8 mouse cellular contexts compared by ENCODE assay signal in the genomic region with DNA sequence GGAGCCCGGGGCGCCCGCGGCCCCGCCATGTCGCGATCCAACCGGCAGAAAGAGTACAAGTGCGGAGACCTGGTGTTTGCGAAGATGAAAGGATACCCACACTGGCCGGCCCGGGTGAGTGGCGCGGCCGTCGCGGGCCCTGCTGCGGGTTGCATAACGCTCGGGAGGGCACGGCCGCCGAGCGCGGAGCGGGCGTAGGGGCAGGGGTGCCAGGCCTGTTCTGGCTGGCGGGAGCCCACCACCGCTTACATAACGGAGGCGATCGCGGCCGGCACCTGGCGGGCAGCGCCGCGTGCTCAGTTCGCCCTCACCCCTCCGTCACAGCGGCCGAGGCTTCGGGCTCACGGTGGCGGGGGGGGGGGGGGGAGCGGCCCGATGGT. TPM values are rescaled to one million over a fixed set of nuclear protein-coding genes. Genes with fewer than 3 reads are reported as not detected.
DNase-seq lines count a peak whose midpoint lies in the region; ATAC-seq lines count a peak whose summit lies in the region.

No protein-coding gene starts in this region.

- H3K27ac ChIP-seq in embryonic facial prominence, embryonic 15.5 days (replicated peaks), result peak overlapping the region; percentile 98
- H3K27ac ChIP-seq in heart, embryonic 16.5 days (ENCODE audit: low read length), result peak overlapping the region; percentile 96

- ATAC-seq in embryonic facial prominence, embryonic 15.5 days (ENCODE audit: insufficient number of reproducible peaks, low FRiP score, low TSS enrichment, low read depth), result peak; percentile 13; the same call in 1 of the 2 replicates
- peak; percentile 14 for ATAC-seq in heart, embryonic 16.5 days (replicated peaks; ENCODE audit: extremely low read depth, insufficient read depth, low FRiP score)
- ATAC-seq in megakaryocyte, adult 5-6 weeks (ENCODE audit: poor library complexity, severe bottlenecking), result peak; percentile 6; the same call in 1 of the 2 replicates

- no peaks in the 10 kb centered on the region for H3K27me3 ChIP-seq in embryonic facial prominence, embryonic 15.5 days
- no peaks in the 10 kb centered on the region for H3K27me3 ChIP-seq in heart, embryonic 16.5 days (ENCODE audit: control insufficient read depth, insufficient read depth, low read length)

- DNase-seq in left cerebral cortex, postnatal 10 days (ENCODE audit: extremely low spot score in 1 of 2, low spot score in 2 of 2), result peak; percentile 18 to 69
- no peak for DNase-seq in left cerebral cortex, adult 9 months (ENCODE audit: low spot score in 2 of 2)
- peak; percentile 75 for DNase-seq in adrenal gland, postnatal 14 days
- DNase-seq in kidney, postnatal 36 days, result peak; percentile 71 to 76
- DNase-seq in thymus, postnatal 14 days, result peak; percentile 53

- H3K9me3 ChIP-seq in embryonic facial prominence, embryonic 15.5 days (replicated peaks), result no peaks in the 10 kb centered on the region
- no peaks in the 10 kb centered on the region for H3K9me3 ChIP-seq in heart, embryonic 16.5 days (replicated peaks; ENCODE audit: control insufficient read depth, low read length)

- WGBS in embryonic facial prominence, embryonic 15.5 days, result under 1% methylated on average over 46 of the region's 47 CpGs
- WGBS in heart, embryonic 16.5 days, result under 1% methylated on average over 42 of the region's 47 CpGs

- H3K4me2 ChIP-seq in embryonic facial prominence, embryonic 15.5 days (replicated peaks), result peak overlapping the region; percentile 64
- peak overlapping the region; percentile 93 for H3K4me2 ChIP-seq in heart, embryonic 16.5 days (ENCODE audit: low read depth, low read length)

- intact Hi-C loops in left cerebral cortex, postnatal 10 days (cut with DNase I), result no loop called here

- H3K4me3 ChIP-seq in embryonic facial prominence, embryonic 15.5 days (replicated peaks), result peak overlapping the region; percentile 91
- peak overlapping the region; percentile 77 for H3K4me3 ChIP-seq in heart, embryonic 16.5 days (ENCODE audit: low read length)

- peaks cover 41% of the 10 kb centered on the region for H3K4me1 ChIP-seq in embryonic facial prominence, embryonic 15.5 days
- H3K4me1 ChIP-seq in heart, embryonic 16.5 days (ENCODE audit: control insufficient read depth, insufficient read depth, low read length), result peaks cover 32% of the 10 kb centered on the region

- H3K36me3 ChIP-seq in embryonic facial prominence, embryonic 15.5 days, result no peaks in the 10 kb centered on the region
- H3K36me3 ChIP-seq in heart, embryonic 16.5 days (ENCODE audit: control insufficient read depth, insufficient read depth), result no peaks in the 10 kb centered on the region

- peak overlapping the region; percentile 96 for H3K9ac ChIP-seq in embryonic facial prominence, embryonic 15.5 days
- H3K9ac ChIP-seq in heart, embryonic 16.5 days (ENCODE audit: low read length), result peak overlapping the region; percentile 91

RNA-seq across cellular contexts. Expression of a gene that starts 0.5 kb away (rescaled TPM):
- 100 to 1,000 TPM; 120 to 123 TPM for total RNA-seq in left cerebral cortex, postnatal 10 days (2021)
- 169 and 171 TPM in 2 replicates for total RNA-seq in adrenal gland, postnatal 14 days (2021)
- 240 and 246 TPM in 2 replicates for polyA plus RNA-seq in embryonic facial prominence, embryonic 15.5 days (2015; fragmentation: Nextera tagmentation; extraction: Ambion mirVana)
- 74.3 and 134 TPM in 2 replicates for polyA plus RNA-seq in heart, embryonic 16.5 days (2015; fragmentation: Nextera tagmentation; extraction: Ambion mirVana)
- 131 and 154 TPM in 2 replicates for total RNA-seq in megakaryocyte, adult 5-6 weeks (2015)
- total RNA-seq in megakaryocyte, adult 5-6 weeks (2017), result 217 and 229 TPM in 2 replicates

RNA-seq across cellular contexts. Expression of a gene that starts 12.7 kb away (rescaled TPM):
- 10 to 100 TPM; 45.7 to 50.5 TPM for total RNA-seq in left cerebral cortex, postnatal 10 days (2021)
- total RNA-seq in adrenal gland, postnatal 14 days (2021), result 115 and 119 TPM in 2 replicates
- polyA plus RNA-seq in embryonic facial prominence, embryonic 15.5 days (2015; fragmentation: Nextera tagmentation; extraction: Ambion mirVana), result 75.4 and 78.9 TPM in 2 replicates
- 66.1 and 68.4 TPM in 2 replicates for polyA plus RNA-seq in heart, embryonic 16.5 days (2015; fragmentation: Nextera tagmentation; extraction: Ambion mirVana)
- total RNA-seq in megakaryocyte, adult 5-6 weeks (2015), result 134 and 135 TPM in 2 replicates
- total RNA-seq in megakaryocyte, adult 5-6 weeks (2017), result 99.8 and 106 TPM in 2 replicates

RNA-seq across cellular contexts. Expression of a gene that starts 21.2 kb away (rescaled TPM):
- 10 to 100 TPM; 63.0 to 63.8 TPM for total RNA-seq in left cerebral cortex, postnatal 10 days (2021)
- total RNA-seq in adrenal gland, postnatal 14 days (2021), result 50.0 and 50.4 TPM in 2 replicates
- polyA plus RNA-seq in embryonic facial prominence, embryonic 15.5 days (2015; fragmentation: Nextera tagmentation; extraction: Ambion mirVana), result 16.4 and 16.5 TPM in 2 replicates
- polyA plus RNA-seq in heart, embryonic 16.5 days (2015; fragmentation: Nextera tagmentation; extraction: Ambion mirVana), result 10.6 and 12.1 TPM in 2 replicates
- total RNA-seq in megakaryocyte, adult 5-6 weeks (2015), result 16.8 and 18.9 TPM in 2 replicates
- total RNA-seq in megakaryocyte, adult 5-6 weeks (2017), result 18.5 and 22.2 TPM in 2 replicates

RNA-seq across cellular contexts. Expression of a gene that starts 23.5 kb away (rescaled TPM):
- 10 to 100 TPM; 17.0 to 17.3 TPM for total RNA-seq in left cerebral cortex, postnatal 10 days (2021)
- total RNA-seq in adrenal gland, postnatal 14 days (2021), result 22.9 and 23.4 TPM in 2 replicates
- polyA plus RNA-seq in embryonic facial prominence, embryonic 15.5 days (2015; fragmentation: Nextera tagmentation; extraction: Ambion mirVana), result 54.5 and 56.2 TPM in 2 replicates
- polyA plus RNA-seq in heart, embryonic 16.5 days (2015; fragmentation: Nextera tagmentation; extraction: Ambion mirVana), result 29.2 and 29.4 TPM in 2 replicates
- total RNA-seq in megakaryocyte, adult 5-6 weeks (2015), result 27.5 and 28.8 TPM in 2 replicates
- 25.0 and 26.3 TPM in 2 replicates for total RNA-seq in megakaryocyte, adult 5-6 weeks (2017)

RNA-seq across cellular contexts. Expression of a gene that starts 23.9 kb away (rescaled TPM):
- total RNA-seq in left cerebral cortex, postnatal 10 days (2021), result 10 to 100 TPM; 16.6 to 18.8 TPM
- total RNA-seq in adrenal gland, postnatal 14 days (2021), result 13.9 and 15.6 TPM in 2 replicates
- 19.8 and 22.4 TPM in 2 replicates for polyA plus RNA-seq in embryonic facial prominence, embryonic 15.5 days (2015; fragmentation: Nextera tagmentation; extraction: Ambion mirVana)
- polyA plus RNA-seq in heart, embryonic 16.5 days (2015; fragmentation: Nextera tagmentation; extraction: Ambion mirVana), result 14.0 and 15.1 TPM in 2 replicates
- total RNA-seq in megakaryocyte, adult 5-6 weeks (2015), result 7.2 and 7.8 TPM in 2 replicates
- 8.7 and 10.2 TPM in 2 replicates for total RNA-seq in megakaryocyte, adult 5-6 weeks (2017)

Comparison
In these comparisons a context has a peak if more than half of its experiments do, and no peak if none do; other contexts are left out.
1. DNase-seq: peak in left cerebral cortex, postnatal 10 days (2 of 2), adrenal gland, postnatal 14 days (single experiment), kidney, postnatal 36 days (2 of 2) and thymus, postnatal 14 days (single experiment); none in left cerebral cortex, adult 9 months (0 of 2).
2. Peak in every context shown above with its lines, with median percentiles within 50 percentile points of each other: ATAC-seq.